Mouse (Mus musculus) heart, adult 2 months (tissue): ENCODE results near the gene Coro2b.

ENCODE experiments used
- CTCF ChIP-seq: fragments of 200-600 bp; IDR thresholded peaks from 2 replicates; pipeline ENCODE4 v1.8.1; 2022; ENCODE audit warnings: antibody characterized with exemption, mild to moderate bottlenecking, moderate library complexity
- EP300 ChIP-seq: fragments of 200-500 bp; IDR thresholded peaks from 2 replicates; pipeline ENCODE4 v1.6.1; 2011; ENCODE audit warnings: low read depth, low read length, control low read depth; ENCODE audit not compliant: insufficient read depth
- POLR2A ChIP-seq: fragments of 200-500 bp; IDR thresholded peaks from 2 replicates; pipeline ENCODE4 v1.6.1; 2011; ENCODE audit warnings: mild to moderate bottlenecking, low read depth, low read length, control low read depth; ENCODE audit not compliant: insufficient read depth

DNA sequence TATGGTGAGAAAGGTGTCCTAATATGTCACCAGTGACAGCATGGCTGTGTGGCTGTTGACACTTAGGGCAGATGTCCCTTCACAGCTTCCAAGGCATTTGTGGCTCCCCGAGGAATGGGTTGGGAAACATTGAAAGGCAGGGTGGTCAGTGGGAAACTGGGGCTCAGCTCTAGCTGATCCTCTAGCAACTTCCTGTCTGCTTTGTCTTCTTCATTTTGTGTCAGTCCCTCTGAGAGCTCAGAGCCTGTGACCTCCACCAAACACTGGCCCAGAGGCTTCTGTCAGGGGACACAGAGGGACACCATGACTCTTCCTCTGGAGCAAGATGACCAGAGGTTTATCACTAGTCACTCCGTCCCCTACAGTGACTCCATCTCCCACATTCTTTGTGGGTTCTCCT lies 2.7 kb downstream of the Coro2b start:
- no peak for TF ChIP-seq POLR2A
- TF ChIP-seq CTCF, result no peak
- no peak for TF ChIP-seq EP300
